Comparison of ENCODE assay signal across 23 mouse cellular contexts in genomic region chr1:180288227-180288626, GRCm38 (mm10). TPM values are rescaled to one million over a fixed set of nuclear protein-coding genes. Genes with fewer than 3 reads are reported as not detected.
DNase-seq lines count a peak whose midpoint lies in the region; ATAC-seq and TF ChIP-seq lines count a peak whose summit lies in the region.
"Had no signal": no experiment of that assay in that cellular context is flagged by ENCODE, and none has a peak within 500 bp of the region (broad histone marks: within the 10 kb centered on the region; RNA-seq: fewer than 3 reads in every experiment).

No protein-coding gene starts in this region.

- WGBS in lung, embryonic 15.5 days = 71% methylated on average over 7 of the region's 7 CpGs
- 85% methylated on average over 7 of the region's 7 CpGs for WGBS in midbrain, embryonic 11.5 days
- WGBS in midbrain, postnatal 0 days = 82% methylated on average over 7 of the region's 7 CpGs

- no peak overlapping the region for H3K4me3 ChIP-seq in lung, embryonic 15.5 days
- H3K4me3 ChIP-seq in midbrain, embryonic 11.5 days (ENCODE audit: low read depth, low read length) = no peak overlapping the region
- no peak overlapping the region for H3K4me3 ChIP-seq in midbrain, postnatal 0 days (ENCODE audit: low read depth, low read length)

- H3K36me3 ChIP-seq in lung, embryonic 15.5 days = no peaks in the 10 kb centered on the region
- no peaks in the 10 kb centered on the region for H3K36me3 ChIP-seq in midbrain, embryonic 11.5 days (ENCODE audit: control insufficient read depth, insufficient read depth, low read length)
- H3K36me3 ChIP-seq in midbrain, postnatal 0 days (ENCODE audit: insufficient read depth, low read length) = no peaks in the 10 kb centered on the region
- H3K36me3 ChIP-seq: G1E had no signal

- TF ChIP-seq CTCF in midbrain, postnatal 0 days (IDR thresholded peaks at IDR 0.05) = no peak

- no peak for ATAC-seq in lung, embryonic 15.5 days (ENCODE audit: borderline replicate concordance, extremely low read depth, low FRiP score, low TSS enrichment)
- no peak for ATAC-seq in midbrain, embryonic 11.5 days (ENCODE audit: low FRiP score)
- no peak for ATAC-seq in midbrain, postnatal 0 days (ENCODE audit: low FRiP score)
- ATAC-seq: activated CD4-positive, CD25-positive, alpha-beta regulatory T cell, adult 4 months; CD4-positive, CD25-positive, alpha-beta regulatory T cell, adult 4 months had no signal

- peaks cover 41% of the 10 kb centered on the region for H3K4me1 ChIP-seq in lung, embryonic 15.5 days
- peaks cover 10% of the 10 kb centered on the region for H3K4me1 ChIP-seq in midbrain, embryonic 11.5 days (ENCODE audit: control insufficient read depth, insufficient read depth, low read length)
- peaks cover 2% of the 10 kb centered on the region; the same call in 1 of the 2 replicates for H3K4me1 ChIP-seq in midbrain, postnatal 0 days (ENCODE audit: insufficient read depth, low read length)

- H3K27ac ChIP-seq in lung, embryonic 15.5 days = 0 out of 2 replicates have a peak overlapping the region, but pooled peaks have one; percentile 1
- no peak overlapping the region for H3K27ac ChIP-seq in midbrain, embryonic 11.5 days (ENCODE audit: low read depth, low read length)
- no peak overlapping the region for H3K27ac ChIP-seq in midbrain, postnatal 0 days (ENCODE audit: low read depth, low read length)

- peak; percentile 30 to 70 for DNase-seq in adrenal gland, adult (ENCODE audit: inconsistent age in 2 of 2, low spot score in 1 of 2)
- DNase-seq in adrenal gland, postnatal 25 days = no peak
- DNase-seq in heart, adult 11 months = peak; percentile 59
- DNase-seq in heart, adult 9 months (ENCODE audit: low spot score in 2 of 2) = no peak
- DNase-seq in lung, postnatal 14 days = no peak
- DNase-seq in midbrain, embryonic 11.5 days (ENCODE audit: low spot score, missing footprints) = peak; percentile 49
- no peak for DNase-seq in midbrain, postnatal 0 days (ENCODE audit: low spot score)
- DNase-seq: adrenal gland, adult 2 months; adrenal gland, adult 8-10 months; adrenal gland, postnatal 10 days; adrenal gland, postnatal 14 days; adrenal gland, postnatal 36 days; B cell, adult 2 months; cerebellum, adult 11 months; cerebellum, adult 11-12 months; cerebellum, adult 18-20 months; cerebellum, adult 2 months had no signal

- no peaks in the 10 kb centered on the region for H3K27me3 ChIP-seq in lung, embryonic 15.5 days
- H3K27me3 ChIP-seq in midbrain, embryonic 11.5 days (ENCODE audit: control insufficient read depth, insufficient read depth, low read length) = no peaks in the 10 kb centered on the region
- no peaks in the 10 kb centered on the region for H3K27me3 ChIP-seq in midbrain, postnatal 0 days (ENCODE audit: insufficient read depth, low read length)
- H3K27me3 ChIP-seq: CH12.LX, Patski had no signal

- no peak overlapping the region for H3K9ac ChIP-seq in lung, embryonic 15.5 days
- H3K9ac ChIP-seq in midbrain, embryonic 11.5 days (ENCODE audit: low read length) = no peak overlapping the region
- H3K9ac ChIP-seq in midbrain, postnatal 0 days (replicated peaks; ENCODE audit: low read length, poor library complexity, severe bottlenecking) = no peak overlapping the region

- H3K4me2 ChIP-seq in lung, embryonic 15.5 days = no peak overlapping the region
- no peak overlapping the region for H3K4me2 ChIP-seq in midbrain, embryonic 11.5 days
- H3K4me2 ChIP-seq in midbrain, postnatal 0 days (ENCODE audit: low read depth, low read length, poor library complexity, severe bottlenecking) = no peak overlapping the region

- H3K9me3 ChIP-seq in lung, embryonic 15.5 days = no peaks in the 10 kb centered on the region
- no peaks in the 10 kb centered on the region for H3K9me3 ChIP-seq in midbrain, embryonic 11.5 days (ENCODE audit: control insufficient read depth, low read length)
- no peaks in the 10 kb centered on the region for H3K9me3 ChIP-seq in midbrain, postnatal 0 days (ENCODE audit: low read length)
- H3K9me3 ChIP-seq: G1E had no signal

RNA-seq across cellular contexts. Expression of gene Psen2, which starts 25.0 kb away (rescaled TPM):
- 31.0 and 35.5 TPM in 2 replicates for total RNA-seq in adrenal gland, postnatal 25 days (2021)
- 10.3 and 10.4 TPM in 2 replicates for polyA plus RNA-seq in lung, embryonic 15.5 days (2015; fragmentation: Nextera tagmentation; extraction: Ambion mirVana)
- polyA plus RNA-seq in midbrain, embryonic 11.5 days (2014; fragmentation: Nextera tagmentation; extraction: Ambion mirVana) = 5.2 and 5.4 TPM in 2 replicates
- total RNA-seq in midbrain, postnatal 0 days (2014; rRNA removed) = 30.6 and 32.1 TPM in 2 replicates
- 22.0 and 24.5 TPM in 2 replicates for polyA plus RNA-seq in midbrain, postnatal 0 days (2015; fragmentation: Nextera tagmentation; extraction: Ambion mirVana)

RNA-seq across cellular contexts. Expression of gene Itpkb, which starts 42.1 kb away (rescaled TPM):
- 57.7 and 71.2 TPM in 2 replicates for total RNA-seq in adrenal gland, postnatal 25 days (2021)
- polyA plus RNA-seq in lung, embryonic 15.5 days (2015; fragmentation: Nextera tagmentation; extraction: Ambion mirVana) = 9.9 and 10.9 TPM in 2 replicates
- polyA plus RNA-seq in midbrain, embryonic 11.5 days (2014; fragmentation: Nextera tagmentation; extraction: Ambion mirVana) = 1.9 and 2.0 TPM in 2 replicates
- total RNA-seq in midbrain, postnatal 0 days (2014; rRNA removed) = 12.2 and 13.9 TPM in 2 replicates
- polyA plus RNA-seq in midbrain, postnatal 0 days (2015; fragmentation: Nextera tagmentation; extraction: Ambion mirVana) = 2.0 and 2.2 TPM in 2 replicates

Comparison
In these comparisons a context has a peak if more than half of its experiments do, and no peak if none do; other contexts are left out.
1. DNase-seq: peak in adrenal gland, adult (2 of 2), heart, adult 11 months (single experiment) and midbrain, embryonic 11.5 days (single experiment); none in adrenal gland, postnatal 25 days (single experiment), heart, adult 9 months (0 of 2), lung, postnatal 14 days (single experiment) and midbrain, postnatal 0 days (single experiment).